Mouse (Mus musculus) cerebellum, adult 2 months (tissue): ENCODE results near the gene Suox.

Experiments
- CTCF ChIP-seq: fragments of 200-500 bp; IDR thresholded peaks from 2 replicates; pipeline ENCODE4 v1.5.1; 2011; ENCODE audit warnings: low read depth, mild to moderate bottlenecking, control low read depth, low read length, moderate library complexity, borderline replicate concordance; ENCODE audit not compliant: insufficient read depth
- POLR2A ChIP-seq: fragments of 200-500 bp; IDR thresholded peaks from 2 replicates; pipeline ENCODE4 v1.6.1; 2011; ENCODE audit warnings: low read length, control low read depth, borderline replicate concordance; ENCODE audit not compliant: insufficient read depth

- TF ChIP-seq CTCF, result no peak
- TF ChIP-seq POLR2A, result no peak
These were observed 48.5 kb downstream of the Suox start for GRCm38 (mm10) chr10:128625287-128625894.
